Comparison of ENCODE assay signal across 9 mouse cellular contexts in genomic region chr5:148554701-148555100, GRCm38 (mm10). TPM values are rescaled to one million over a fixed set of nuclear protein-coding genes. Genes with fewer than 3 reads are reported as not detected.
DNase-seq lines count a peak whose midpoint lies in the region; ATAC-seq lines count a peak whose summit lies in the region.
"Had no signal": no experiment of that assay in that cellular context is flagged by ENCODE, and none has a peak within 500 bp of the region (broad histone marks: within the 10 kb centered on the region; RNA-seq: fewer than 3 reads in every experiment).

No protein-coding gene starts in this region.

- no peaks in the 10 kb centered on the region for H3K27me3 ChIP-seq in heart, embryonic 13.5 days (replicated peaks)
- H3K27me3 ChIP-seq in embryonic facial prominence, embryonic 10.5 days (replicated peaks; ENCODE audit: low read depth, poor library complexity, severe bottlenecking): peaks cover 22% of the 10 kb centered on the region
- no peaks in the 10 kb centered on the region for H3K27me3 ChIP-seq in limb, embryonic 11.5 days (ENCODE audit: control insufficient read depth, insufficient read depth, low read length)
- H3K27me3 ChIP-seq: Patski had no signal

- intact Hi-C loops in left cerebral cortex, postnatal 10 days (cut with DNase I): loop anchor here (5.0 kb wide), 1 partner anchor 153 kb away; no protein-coding TSS in a partner anchor

- no peak for ATAC-seq in heart, embryonic 13.5 days (ENCODE audit: extremely low read depth, insufficient number of reproducible peaks, low FRiP score, low TSS enrichment)
- ATAC-seq in limb, embryonic 11.5 days (ENCODE audit: insufficient number of reproducible peaks, low FRiP score, low TSS enrichment, low read depth): no peak
- ATAC-seq: Patski had no signal

- 3% methylated on average over 16 of the region's 16 CpGs for WGBS in heart, embryonic 13.5 days
- 4% methylated on average over 16 of the region's 16 CpGs for WGBS in embryonic facial prominence, embryonic 10.5 days
- WGBS in limb, embryonic 11.5 days: 5% methylated on average over 16 of the region's 16 CpGs

- no peaks in the 10 kb centered on the region for H3K36me3 ChIP-seq in heart, embryonic 13.5 days
- H3K36me3 ChIP-seq in embryonic facial prominence, embryonic 10.5 days (replicated peaks): no peaks in the 10 kb centered on the region
- no peaks in the 10 kb centered on the region for H3K36me3 ChIP-seq in limb, embryonic 11.5 days (ENCODE audit: control insufficient read depth, insufficient read depth, low read length)

- H3K9ac ChIP-seq in heart, embryonic 13.5 days: peak overlapping the region; percentile 74
- H3K9ac ChIP-seq in limb, embryonic 11.5 days (ENCODE audit: low read length): no peak overlapping the region; the same call in 1 of the 2 replicates

- no peak for DNase-seq in heart, adult 18-20 months
- no peak for DNase-seq in embryonic facial prominence, embryonic 10.5 days (ENCODE audit: low spot score)
- DNase-seq in limb, embryonic 11.5 days (ENCODE audit: low spot score): no peak
- peak; percentile 43 for DNase-seq in retina, embryonic 14.5 days (ENCODE audit: low spot score)
- DNase-seq in spleen, adult 18-20 months: no peak
- no peak for DNase-seq in left cerebral cortex, postnatal 10 days (ENCODE audit: extremely low spot score in 1 of 2, low spot score in 2 of 2)
- DNase-seq in ovary, postnatal 14 days (ENCODE audit: low spot score): no peak

- H3K4me2 ChIP-seq in heart, embryonic 13.5 days: peak overlapping the region; percentile 91
- peak overlapping the region; percentile 31 for H3K4me2 ChIP-seq in limb, embryonic 11.5 days (ENCODE audit: low read depth, severe bottlenecking)

- no peaks in the 10 kb centered on the region for H3K9me3 ChIP-seq in heart, embryonic 13.5 days
- no peaks in the 10 kb centered on the region for H3K9me3 ChIP-seq in embryonic facial prominence, embryonic 10.5 days
- H3K9me3 ChIP-seq in limb, embryonic 11.5 days (ENCODE audit: control insufficient read depth, low read length): no peaks in the 10 kb centered on the region

- H3K4me1 ChIP-seq in heart, embryonic 13.5 days: peaks cover 36% of the 10 kb centered on the region
- peaks cover 36% of the 10 kb centered on the region for H3K4me1 ChIP-seq in embryonic facial prominence, embryonic 10.5 days
- peaks cover 8% of the 10 kb centered on the region for H3K4me1 ChIP-seq in limb, embryonic 11.5 days (ENCODE audit: control insufficient read depth, insufficient read depth, low read length)

- H3K4me3 ChIP-seq in heart, embryonic 13.5 days: peak overlapping the region; percentile 39
- peak overlapping the region; percentile 38 for H3K4me3 ChIP-seq in embryonic facial prominence, embryonic 10.5 days
- peak overlapping the region; percentile 7; the same call in 1 of the 2 replicates for H3K4me3 ChIP-seq in limb, embryonic 11.5 days (ENCODE audit: low read depth, low read length)

- peak overlapping the region; percentile 29; the same call in 1 of the 2 replicates for H3K27ac ChIP-seq in heart, embryonic 13.5 days (replicated peaks)
- no peak overlapping the region for H3K27ac ChIP-seq in embryonic facial prominence, embryonic 10.5 days (replicated peaks)
- H3K27ac ChIP-seq in limb, embryonic 11.5 days (replicated peaks; ENCODE audit: low read depth, low read length): no peak overlapping the region

RNA-seq across cellular contexts. Expression of gene Ubl3, which starts 2.1 kb away (rescaled TPM):
- polyA plus RNA-seq in heart, embryonic 13.5 days (2015; fragmentation: Nextera tagmentation; extraction: Ambion mirVana): 55.0 and 59.1 TPM in 2 replicates
- 100 to 1,000 TPM; 103 to 108 TPM for total RNA-seq in heart, adult 18-20 months (2021)
- polyA plus RNA-seq in embryonic facial prominence, embryonic 10.5 days (2016; fragmentation: Nextera tagmentation; extraction: Ambion mirVana): 55.4 and 56.3 TPM in 2 replicates
- 50.6 and 51.3 TPM in 2 replicates for polyA plus RNA-seq in limb, embryonic 11.5 days (2014; fragmentation: Nextera tagmentation; extraction: Ambion mirVana)
- 100 to 1,000 TPM; 133 to 144 TPM for total RNA-seq in left cerebral cortex, postnatal 10 days (2021)
